Mouse (Mus musculus): Measurements from ENCODE around the gene Spire2.

Spire2 gene

GRCm38 (mm10) chr8:123415967-123416943, 83.7 kb downstream of the Spire2 start:
- DNase-seq (ENCODE audit: low spot score in 2 of 2) = no peak

- DNase-seq (ENCODE audit: low spot score in 2 of 2) = peak in 1 of 2 experiments; percentile 60
Observed at GRCm38 (mm10) chr8:123416944-123417555, 84.5 kb downstream of the Spire2 start.

Measured in spleen, postnatal 4 days (tissue).